Mouse (Mus musculus) limb, embryonic 13.5 days (tissue): ENCODE data around the gene Plac9a. TPM values are rescaled to one million over a fixed set of nuclear protein-coding genes. Genes with fewer than 3 reads are reported as not detected.
"Not testable (repeated sequence)": the region's sequence is repeated elsewhere in the genome, so short reads cannot be mapped to it uniquely, and the experiment has no call there.

Experiments
- ATAC-seq: fragments of 200-750 bp; cut with Nextera tagmentation; 2 replicates; pipeline ENCODE4 v1.8.0; 2017; ENCODE audit warnings: low read depth, moderate number of reproducible peaks, moderate TSS enrichment; ENCODE audit not compliant: low FRiP score
- H3K27ac ChIP-seq: fragments of 300-500 bp; sonication (generic); 2 replicates; pipeline ENCODE4 v1.5.1; 2015; ENCODE audit warnings: inconsistent platforms, mild to moderate bottlenecking, moderate library complexity
- H3K27me3 ChIP-seq: fragments of 300-500 bp; sonication (generic); 2 replicates; pipeline ENCODE4 v1.6.1; 2015; ENCODE audit warnings: mild to moderate bottlenecking, inconsistent platforms
- H3K36me3 ChIP-seq: fragments of 300-500 bp; sonication (generic); 2 replicates; pipeline ENCODE4 v1.6.1; 2015; ENCODE audit warnings: inconsistent platforms, mild to moderate bottlenecking, moderate library complexity
- H3K4me1 ChIP-seq: fragments of 300-500 bp; sonication (generic); 2 replicates; pipeline ENCODE4 v1.6.1; 2015; ENCODE audit warnings: inconsistent platforms
- H3K4me2 ChIP-seq: fragments of 300-500 bp; sonication (generic); replicated peaks from 2 replicates; pipeline ENCODE4 v1.6.1; 2015; ENCODE audit warnings: inconsistent platforms, mild to moderate bottlenecking, moderate library complexity
- H3K4me3 ChIP-seq: fragments of 300-500 bp; sonication (generic); 2 replicates; pipeline ENCODE4 v1.5.1; 2015; ENCODE audit warnings: moderate library complexity, mild to moderate bottlenecking, inconsistent platforms
- H3K9ac ChIP-seq: fragments of 300-500 bp; sonication (generic); 2 replicates; pipeline ENCODE4 v1.6.1; 2015; ENCODE audit warnings: mild to moderate bottlenecking, inconsistent platforms
- H3K9me3 ChIP-seq: fragments of 300-500 bp; sonication (generic); 2 replicates; pipeline ENCODE4 v1.6.1; 2016; ENCODE audit warnings: inconsistent platforms
- WGBS: fragments of 180-500 bp; shearing (Covaris S2); methylation state at CpG from one replicate; pipeline ENCODE4 v1.1.7; 2015; 5-methylcytosine and 5-hydroxymethylcytosine counted together
- polyA plus RNA-seq: library from polyadenylated mRNA; unstranded; fragments of >200 nt; fragmentation: Nextera tagmentation; extraction: Ambion mirVana; gene quantifications from 2 replicates; pipeline ENCODE4 v1.2.1, GENCODE M21; 2015

The Plac9a gene
- polyA plus RNA-seq, 1 experiment from 2014 or later = not detected

DNA sequence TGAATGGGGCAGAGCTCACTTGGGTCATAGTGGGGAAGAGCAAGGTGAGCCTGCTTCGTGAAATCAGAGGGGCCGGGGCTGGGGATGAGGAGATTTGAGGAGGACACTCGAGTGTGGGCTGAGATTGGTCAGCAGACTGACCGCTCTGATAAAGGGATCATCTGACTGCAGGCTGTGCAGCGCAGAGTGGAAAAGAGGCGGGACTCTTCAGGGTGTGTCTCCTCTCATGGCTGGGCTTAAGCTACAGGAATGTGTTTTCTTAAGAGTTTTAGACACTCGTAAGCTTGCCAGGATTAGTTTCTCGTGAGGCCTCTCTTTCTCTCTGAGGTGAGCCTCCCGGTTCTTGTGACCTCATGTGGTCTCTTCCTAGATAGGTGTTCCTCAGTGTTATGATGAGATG lies 21.1 kb downstream of the Plac9a start:
- no CpG with 5 or more reads among the region's 9 CpGs for WGBS

DNA sequence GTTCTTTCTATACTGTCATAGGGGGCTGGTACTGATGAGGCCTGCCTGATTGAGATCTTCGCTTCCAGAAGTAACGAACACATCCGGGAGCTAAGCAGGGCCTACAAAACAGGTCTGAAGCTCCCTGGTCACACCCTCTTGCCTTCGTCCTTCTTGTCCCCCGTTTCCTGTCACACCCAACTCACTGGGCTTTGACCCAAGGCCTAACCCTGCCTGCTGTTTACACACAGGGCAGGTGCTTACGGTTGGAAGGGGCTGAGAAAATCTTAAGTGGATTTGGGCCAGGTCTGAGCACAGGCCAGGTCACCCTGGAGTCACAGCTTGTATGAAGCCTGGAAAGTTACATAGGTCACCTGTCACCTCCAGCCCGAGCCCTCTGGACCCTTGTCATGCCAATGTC lies 26.3 kb downstream of the Plac9a start:
- no CpG with 5 or more reads among the region's 7 CpGs for WGBS
- not testable (repeated sequence) for H3K9ac ChIP-seq

More for the DNA sequence above, 21.1 kb downstream of the Plac9a start:
- not testable (repeated sequence) for ATAC-seq, H3K4me3 ChIP-seq, H3K9ac ChIP-seq, H3K27ac ChIP-seq, H3K4me2 ChIP-seq, H3K27me3 ChIP-seq, H3K36me3 ChIP-seq, H3K9me3 ChIP-seq, H3K4me1 ChIP-seq

DNA sequence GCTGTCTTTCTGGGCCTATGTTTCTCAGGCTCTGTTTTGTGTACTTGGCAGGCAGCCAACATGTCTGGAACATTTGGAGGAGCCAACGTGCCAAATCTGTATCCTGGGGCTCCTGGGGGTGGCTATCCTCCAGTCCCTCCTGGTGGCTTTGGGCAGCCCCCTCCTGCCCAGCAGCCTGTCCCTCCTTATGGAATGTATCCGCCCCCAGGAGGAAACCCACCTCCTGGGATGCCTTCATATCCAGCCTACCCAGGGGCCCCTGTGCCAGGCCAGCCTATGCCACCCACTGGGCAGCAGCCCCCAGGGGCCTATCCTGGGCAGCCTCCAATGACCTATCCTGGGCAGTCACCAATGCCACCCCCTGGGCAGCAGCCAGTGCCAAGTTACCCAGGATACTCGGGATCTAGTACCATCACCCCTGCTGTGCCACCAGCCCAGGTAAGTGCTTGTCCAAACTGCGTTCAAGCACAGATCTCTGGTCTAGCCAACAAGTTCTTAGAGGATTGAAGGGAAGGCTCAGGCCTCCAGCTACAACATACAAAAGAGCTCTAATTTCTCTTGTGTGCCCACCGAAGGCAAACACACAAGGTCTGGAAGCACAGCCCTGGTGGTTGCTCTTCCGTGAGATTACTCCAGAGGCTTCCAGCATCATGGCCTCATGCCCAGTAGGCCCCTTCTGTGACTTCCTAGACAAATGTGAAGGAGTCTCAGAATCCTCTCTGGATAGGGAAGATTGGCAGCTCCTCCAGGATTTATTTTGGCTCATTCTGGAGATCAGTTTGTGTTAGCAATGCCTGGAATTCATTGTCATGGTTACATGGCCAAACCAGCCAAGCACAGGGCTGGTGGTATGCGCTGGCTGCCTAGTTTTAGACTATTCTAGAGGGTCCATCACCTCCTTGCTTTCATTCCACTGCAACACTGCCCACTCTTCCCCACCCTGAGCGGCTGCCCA lies 30.2 kb downstream of the Plac9a start:
- no peak for ATAC-seq
- Histone ChIP-seq H3K27ac (no peak overlapping the region), H3K4me2 (no peak overlapping the region), H3K4me1 (peaks cover 34% of the 10 kb centered on the region), H3K9ac (no peak overlapping the region), H3K27me3 (no peaks in the 10 kb centered on the region), H3K36me3 (no peaks in the 10 kb centered on the region), H3K4me3 (no peak overlapping the region), H3K9me3 (no peaks in the 10 kb centered on the region)
- 73% methylated on average over 8 of the region's 8 CpGs for WGBS

More for the DNA sequence above, 26.3 kb downstream of the Plac9a start:
- H3K4me3 ChIP-seq, H3K9me3 ChIP-seq, H3K4me2 ChIP-seq, H3K36me3 ChIP-seq, H3K27ac ChIP-seq, H3K27me3 ChIP-seq, ATAC-seq: not testable (repeated sequence)
- peaks cover 13% of the 10 kb centered on the region for H3K4me1 ChIP-seq

- Histone ChIP-seq H3K9ac (no peak overlapping the region), H3K36me3 (no peaks in the 10 kb centered on the region)
- WGBS = 63% methylated on average over 9 of the region's 9 CpGs
Measured at GRCm38 (mm10) chr14:25869135-25869878, 33.6 kb downstream of the Plac9a start.

DNA sequence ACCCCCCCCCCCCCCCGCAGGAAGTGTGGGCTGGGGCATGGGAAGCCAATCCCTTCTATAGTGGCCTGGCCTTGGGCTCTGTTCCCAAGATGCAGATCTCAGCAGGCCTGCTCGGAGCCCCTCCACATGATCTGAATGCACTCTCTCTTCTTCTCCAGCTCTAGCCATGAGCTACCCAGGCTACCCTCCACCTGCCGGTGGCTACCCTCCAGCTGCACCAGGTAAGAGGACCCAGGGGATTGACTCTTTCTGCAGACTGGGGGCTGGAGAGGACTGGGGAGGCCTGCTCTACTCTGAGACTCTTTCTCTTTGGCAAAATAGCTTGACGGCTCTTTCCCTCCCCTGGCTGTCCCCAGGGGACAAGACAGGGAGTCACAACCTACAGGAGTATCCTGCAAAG lies 34.2 kb downstream of the Plac9a start:
- Histone ChIP-seq H3K9me3 (no peaks in the 10 kb centered on the region), H3K9ac (no peak overlapping the region), H3K4me1 (peaks cover 52% of the 10 kb centered on the region), H3K4me2 (no peak overlapping the region), H3K36me3 (no peaks in the 10 kb centered on the region), H3K27ac (no peak overlapping the region), H3K27me3 (no peaks in the 10 kb centered on the region), H3K4me3 (no peak overlapping the region)
- 52% methylated on average over 3 of the region's 4 CpGs for WGBS
- ATAC-seq = no peak

More at GRCm38 (mm10) chr14:25869135-25869878, 33.6 kb downstream of the Plac9a start:
- no peak for ATAC-seq
- peaks cover 52% of the 10 kb centered on the region for H3K4me1 ChIP-seq
- no peak overlapping the region for H3K4me2 ChIP-seq
- H3K9me3 ChIP-seq = no peaks in the 10 kb centered on the region
- H3K4me3 ChIP-seq = no peak overlapping the region
- H3K27me3 ChIP-seq = no peaks in the 10 kb centered on the region
- H3K27ac ChIP-seq = no peak overlapping the region

DNA sequence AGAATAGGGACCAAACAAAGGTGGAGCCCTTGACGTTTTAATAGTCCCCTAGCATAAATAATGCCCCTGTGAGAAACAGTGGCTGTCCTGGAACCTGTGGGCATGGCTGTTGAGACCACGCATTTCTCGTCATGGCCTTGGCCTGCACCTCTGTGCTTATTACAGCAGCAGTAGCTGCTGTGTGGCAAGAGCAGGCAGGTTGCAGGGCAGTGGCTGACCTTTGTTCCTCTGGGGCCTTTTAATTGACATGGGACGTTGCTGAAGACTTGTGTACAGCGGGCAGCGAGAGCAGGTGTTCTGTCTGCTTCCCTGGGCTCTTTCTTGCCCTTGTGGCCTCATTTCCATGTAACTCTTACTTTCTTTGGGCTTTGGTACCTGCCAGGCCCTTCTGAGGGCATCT lies 35.1 kb downstream of the Plac9a start:
- 58% methylated on average over 6 of the region's 6 CpGs for WGBS

GRCm38 (mm10) chr14:25866832-25867231 lies 36.1 kb downstream of the Plac9a start:
- 65% methylated on average over 11 of the region's 11 CpGs for WGBS

More for the DNA sequence above, 35.1 kb downstream of the Plac9a start:
- Histone ChIP-seq H3K4me1 (peaks cover 45% of the 10 kb centered on the region), H3K27ac (no peak overlapping the region), H3K27me3 (no peaks in the 10 kb centered on the region), H3K9me3 (no peaks in the 10 kb centered on the region), H3K4me3 (no peak overlapping the region), H3K9ac (no peak overlapping the region), H3K36me3 (no peaks in the 10 kb centered on the region), H3K4me2 (no peak overlapping the region)
- no peak for ATAC-seq

DNA sequence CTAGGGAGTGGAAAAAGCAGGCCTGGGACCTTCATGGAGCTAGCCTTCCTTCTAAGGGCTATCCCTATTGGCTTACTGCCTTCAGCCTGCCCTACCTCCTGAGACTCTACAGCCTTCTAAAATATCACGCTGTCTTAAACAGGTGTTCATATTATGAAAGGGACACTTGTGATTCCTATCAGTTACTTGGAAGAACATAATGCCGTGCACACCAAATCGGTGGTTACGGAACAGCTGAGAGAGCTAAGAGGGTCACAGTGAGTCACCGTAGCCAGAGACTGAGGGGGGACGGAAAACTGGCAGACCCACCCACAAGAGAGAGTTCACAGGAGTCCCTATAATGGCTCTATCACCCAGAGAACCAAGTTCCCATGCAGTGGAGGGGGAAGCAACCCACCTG lies 36.5 kb downstream of the Plac9a start:
- Histone ChIP-seq H3K4me3 (no peak overlapping the region), H3K9ac (no peak overlapping the region), H3K4me1 (peaks cover 38% of the 10 kb centered on the region), H3K9me3 (no peaks in the 10 kb centered on the region), H3K27ac (no peak overlapping the region), H3K27me3 (no peaks in the 10 kb centered on the region), H3K4me2 (no peak overlapping the region), H3K36me3 (no peaks in the 10 kb centered on the region)
- peak; percentile 45; the same call in 1 of the 2 replicates for ATAC-seq
- 79% methylated on average over 6 of the region's 6 CpGs for WGBS

More at GRCm38 (mm10) chr14:25866832-25867231, 36.1 kb downstream of the Plac9a start:
- H3K4me2 ChIP-seq = no peak overlapping the region
- no peaks in the 10 kb centered on the region for H3K36me3 ChIP-seq
- ATAC-seq = no peak
- no peak overlapping the region for H3K4me3 ChIP-seq
- H3K27me3 ChIP-seq = no peaks in the 10 kb centered on the region
- peaks cover 38% of the 10 kb centered on the region for H3K4me1 ChIP-seq
- H3K27ac ChIP-seq = no peak overlapping the region
- H3K9me3 ChIP-seq = no peaks in the 10 kb centered on the region
- H3K9ac ChIP-seq = no peak overlapping the region

- H3K9me3 ChIP-seq = no peaks in the 10 kb centered on the region
- peaks cover 34% of the 10 kb centered on the region for H3K4me1 ChIP-seq
- H3K27me3 ChIP-seq = no peaks in the 10 kb centered on the region
- no peak overlapping the region for H3K9ac ChIP-seq
- H3K4me2 ChIP-seq = no peak overlapping the region
- no peak for ATAC-seq
- H3K36me3 ChIP-seq = no peaks in the 10 kb centered on the region
- WGBS = 60% methylated on average over 5 of the region's 5 CpGs
- no peak overlapping the region for H3K27ac ChIP-seq
- H3K4me3 ChIP-seq = no peak overlapping the region
Measured at GRCm38 (mm10) chr14:25865251-25865650, 37.6 kb downstream of the Plac9a start.

DNA sequence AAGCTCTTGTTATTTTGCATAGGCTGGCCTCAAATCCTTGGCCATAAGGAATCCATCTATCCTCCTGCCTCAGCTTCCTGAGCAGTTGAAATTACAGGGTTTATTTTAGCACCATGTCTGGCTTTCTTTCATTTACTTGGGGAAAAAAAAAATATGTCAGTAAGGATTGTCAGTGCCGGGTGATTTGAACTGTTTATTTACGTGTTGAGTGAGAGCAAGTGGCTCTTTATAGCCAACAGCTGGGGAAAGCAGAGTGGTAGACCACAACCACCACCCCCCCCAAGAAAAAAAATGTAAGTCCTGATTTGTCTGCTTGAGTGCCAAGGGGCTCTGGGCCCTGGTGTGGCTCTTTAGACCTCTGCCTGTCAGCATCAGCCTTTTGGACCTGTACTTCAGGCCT lies 39.2 kb downstream of the Plac9a start:
- H3K9ac ChIP-seq = no peak overlapping the region
- H3K4me2 ChIP-seq = no peak overlapping the region
- no peaks in the 10 kb centered on the region for H3K9me3 ChIP-seq
- WGBS = 57% methylated on average over 2 of the region's 2 CpGs
- H3K27ac ChIP-seq = no peak overlapping the region
- H3K36me3 ChIP-seq = no peaks in the 10 kb centered on the region
- H3K4me3 ChIP-seq = no peak overlapping the region
- H3K4me1 ChIP-seq = peaks cover 19% of the 10 kb centered on the region
- H3K27me3 ChIP-seq = no peaks in the 10 kb centered on the region
- no peak for ATAC-seq

DNA sequence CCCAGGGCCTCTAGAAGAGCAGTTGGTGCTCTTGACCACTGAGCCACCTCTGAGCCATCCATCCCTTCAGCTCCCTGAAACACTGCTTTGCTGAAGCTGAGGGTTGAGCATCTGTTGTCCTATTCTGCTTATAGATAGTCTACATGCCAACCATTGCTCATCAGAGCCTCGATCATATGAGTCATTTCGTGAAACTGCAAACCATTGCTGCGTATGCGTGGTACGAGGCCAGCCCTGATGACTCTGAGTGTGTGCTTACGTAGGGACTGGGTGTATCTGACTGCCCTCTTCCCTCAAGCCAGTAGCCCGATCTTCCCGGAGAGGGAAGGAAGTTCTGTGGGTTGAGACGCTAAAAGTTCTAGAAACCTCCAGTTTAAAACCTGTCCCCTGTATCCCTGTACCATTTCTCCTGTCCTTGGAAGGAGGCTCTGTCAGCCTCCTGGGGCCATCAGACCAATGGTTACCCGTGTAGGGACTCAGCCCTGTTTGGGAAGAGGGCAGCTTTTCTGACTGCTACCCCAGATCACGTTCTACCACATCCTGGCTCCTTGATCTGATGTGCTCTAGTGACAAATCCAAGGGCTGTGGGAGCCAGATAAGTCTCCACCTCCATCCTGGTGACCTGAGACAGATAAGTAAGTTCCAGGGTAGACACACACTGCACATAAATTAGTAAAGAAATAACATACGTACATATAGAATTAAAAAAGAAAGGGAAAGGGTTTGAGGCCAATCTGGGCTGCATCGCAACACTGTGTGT lies 40.9 kb downstream of the Plac9a start:
- H3K27me3 ChIP-seq = no peaks in the 10 kb centered on the region
- no peak for ATAC-seq
- H3K4me2 ChIP-seq = no peak overlapping the region
- H3K27ac ChIP-seq = no peak overlapping the region
- no peaks in the 10 kb centered on the region for H3K9me3 ChIP-seq
- H3K9ac ChIP-seq = no peak overlapping the region
- no peaks in the 10 kb centered on the region for H3K36me3 ChIP-seq
- WGBS = 91% methylated on average over 13 of the region's 13 CpGs
- H3K4me1 ChIP-seq = peaks cover 16% of the 10 kb centered on the region
- H3K4me3 ChIP-seq = no peak overlapping the region

DNA sequence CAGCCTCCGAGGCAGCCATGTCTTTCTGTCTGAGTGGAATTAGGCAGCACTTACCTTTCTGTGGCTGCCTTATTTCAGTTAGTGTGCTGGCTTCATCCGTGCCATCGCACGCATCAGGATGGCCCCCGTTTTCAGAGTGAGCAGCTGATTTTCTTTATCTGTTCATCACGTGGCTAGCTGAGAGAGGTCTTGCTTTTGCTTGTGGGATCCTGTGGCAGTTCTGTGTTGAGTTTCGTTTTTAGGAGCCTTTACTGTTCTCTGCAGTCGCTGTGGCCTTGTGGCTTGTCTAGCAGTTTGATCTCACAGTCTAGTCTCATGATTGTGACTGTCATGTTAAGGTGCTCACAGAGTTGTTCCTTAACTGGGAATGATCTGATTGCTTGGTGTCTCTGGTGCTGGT lies 45.0 kb downstream of the Plac9a start:
- 85% methylated on average over 8 of the region's 8 CpGs for WGBS
- Histone ChIP-seq H3K27me3 (no peaks in the 10 kb centered on the region), H3K4me1 (peaks cover 11% of the 10 kb centered on the region), H3K27ac (no peak overlapping the region), H3K9me3 (no peaks in the 10 kb centered on the region), H3K4me2 (no peak overlapping the region), H3K9ac (no peak overlapping the region), H3K36me3 (no peaks in the 10 kb centered on the region), H3K4me3 (no peak overlapping the region)
- no peak for ATAC-seq
